Comparison of ENCODE assay signal across 7 mouse cellular contexts in genomic region chr9:66088411-66088810, GRCm38 (mm10). TPM values are rescaled to one million over a fixed set of nuclear protein-coding genes. Genes with fewer than 3 reads are reported as not detected.
DNase-seq lines count a peak whose midpoint lies in the region; ATAC-seq and TF ChIP-seq lines count a peak whose summit lies in the region.

No protein-coding gene starts in this region.

- H3K9me3 ChIP-seq in liver, embryonic 11.5 days (ENCODE audit: control insufficient read depth, low read length) = no peaks in the 10 kb centered on the region

- no peak overlapping the region for H3K4me3 ChIP-seq in layer of hippocampus, adult 2 months
- no peak overlapping the region for H3K4me3 ChIP-seq in liver, embryonic 11.5 days (ENCODE audit: low read depth, low read length)

- H3K27ac ChIP-seq in layer of hippocampus, adult 2 months = no peak overlapping the region
- no peak overlapping the region for H3K27ac ChIP-seq in liver, embryonic 11.5 days (ENCODE audit: low read depth, low read length)

- WGBS in liver, embryonic 11.5 days = 58% methylated on average over 4 of the region's 4 CpGs

- H3K4me1 ChIP-seq in liver, embryonic 11.5 days (replicated peaks; ENCODE audit: control insufficient read depth, insufficient read depth, low read length) = no peaks in the 10 kb centered on the region

- peak in 1 of 2 experiments; percentile 62 for DNase-seq in layer of hippocampus, adult 2 months (ENCODE audit: low spot score in 2 of 2)
- no peak for DNase-seq in layer of hippocampus, adult 9-11 months
- DNase-seq in MN1 (ENCODE audit: low spot score) = peak; percentile 37
- DNase-seq in c-Kit-negative CD71-positive TER-119-positive erythroid progenitor cells, embryonic 14.5 days (ENCODE audit: low read depth, low spot score) = peak; percentile 60
- DNase-seq in heart, postnatal 14 days = peak; percentile 57 to 69
- no peak for DNase-seq in liver, embryonic 11.5 days (ENCODE audit: low spot score)
- peak; percentile 55 for DNase-seq in right cerebral cortex, postnatal 14 days

- peak; percentile 92 for TF ChIP-seq CTCF in layer of hippocampus, adult 2 months (conservative IDR thresholded peaks at IDR 0.05)

- H3K27me3 ChIP-seq in liver, embryonic 11.5 days (replicated peaks; ENCODE audit: control insufficient read depth, insufficient read depth, low read length) = no peaks in the 10 kb centered on the region

- peak; percentile 68 for ATAC-seq in liver, embryonic 11.5 days (replicated peaks; ENCODE audit: low FRiP score)

- H3K4me2 ChIP-seq in liver, embryonic 11.5 days = no peak overlapping the region

- intact Hi-C loops in heart, postnatal 14 days (cut with DNase I) = loop anchor here (10.0 kb wide), 1 partner anchor 184 kb away; the partner anchor contains the start of genes Csnk1g1 and Trip4

- H3K36me3 ChIP-seq in liver, embryonic 11.5 days (ENCODE audit: control insufficient read depth, insufficient read depth, low read length) = peaks cover 37% of the 10 kb centered on the region

- H3K9ac ChIP-seq in liver, embryonic 11.5 days (ENCODE audit: low read depth, low read length) = no peak overlapping the region

RNA-seq across cellular contexts. Expression of gene Snx22, which starts 18.9 kb away (rescaled TPM):
- 1 to 10 TPM; 4.6 to 6.9 TPM for total RNA-seq in layer of hippocampus, adult 2 months (2021)
- total RNA-seq in heart, postnatal 14 days (2021) = 1 to 10 TPM in 1 of 2 experiments, under 1 TPM in 1; 0.90 to 1.0 TPM
- 6.5 and 7.0 TPM in 2 replicates for polyA plus RNA-seq in liver, embryonic 11.5 days (2014; fragmentation: Nextera tagmentation; extraction: Ambion mirVana)

RNA-seq across cellular contexts. Expression of gene Ppib, which starts 28.4 kb away (rescaled TPM):
- total RNA-seq in layer of hippocampus, adult 2 months (2021) = 100 to 1,000 TPM; 195 to 201 TPM
- 100 to 1,000 TPM; 184 to 201 TPM for total RNA-seq in heart, postnatal 14 days (2021)
- 569 TPM in 2 replicates for polyA plus RNA-seq in liver, embryonic 11.5 days (2014; fragmentation: Nextera tagmentation; extraction: Ambion mirVana)

RNA-seq across cellular contexts. Expression of gene Snx1, which starts 38.0 kb away (rescaled TPM):
- total RNA-seq in layer of hippocampus, adult 2 months (2021) = 10 to 100 TPM; 85.5 to 86.1 TPM
- 10 to 100 TPM; 34.1 to 34.4 TPM for total RNA-seq in heart, postnatal 14 days (2021)
- 129 and 139 TPM in 2 replicates for polyA plus RNA-seq in liver, embryonic 11.5 days (2014; fragmentation: Nextera tagmentation; extraction: Ambion mirVana)

RNA-seq across cellular contexts. Expression of gene Ciao2a, which starts 38.0 kb away (rescaled TPM):
- total RNA-seq in layer of hippocampus, adult 2 months (2021) = 10 to 100 TPM; 25.9 to 26.3 TPM
- total RNA-seq in heart, postnatal 14 days (2021) = 10 to 100 TPM; 59.4 to 69.3 TPM
- polyA plus RNA-seq in liver, embryonic 11.5 days (2014; fragmentation: Nextera tagmentation; extraction: Ambion mirVana) = 256 and 260 TPM in 2 replicates

Comparison
In these comparisons a context has a peak if more than half of its experiments do, and no peak if none do; other contexts are left out.
1. DNase-seq: peak in MN1 (single experiment), c-Kit-negative CD71-positive TER-119-positive erythroid progenitor cells, embryonic 14.5 days (single experiment), heart, postnatal 14 days (2 of 2) and right cerebral cortex, postnatal 14 days (single experiment); none in layer of hippocampus, adult 9-11 months (single experiment) and liver, embryonic 11.5 days (single experiment).